Mouse (Mus musculus): ENCODE results near the gene Fbxo17. TPM values are rescaled to one million over a fixed set of nuclear protein-coding genes. Genes with fewer than 3 reads are reported as not detected.

Gene Fbxo17
- polyA plus RNA-seq, 1 experiment = not detected

GRCm38 (mm10) chr7:28732341-28733142, 15.9 kb downstream of the Fbxo17 start:
- peaks cover 7% of the 10 kb centered on the region for H3K36me3 ChIP-seq (replicated peaks; ENCODE audit: low read length)
- H3K9me3 ChIP-seq = peaks cover 26% of the 10 kb centered on the region
- no peak for TF ChIP-seq GATA1 (IDR thresholded peaks at IDR 0.05; ENCODE audit: borderline replicate concordance, low read length)
- TF ChIP-seq FLI1 (IDR thresholded peaks at IDR 0.05; ENCODE audit: low read length) = no peak
- peaks cover 10% of the 10 kb centered on the region for H3K4me1 ChIP-seq
- peaks cover 34% of the 10 kb centered on the region for H3K27me3 ChIP-seq (replicated peaks)
- peak overlapping the region; percentile 84 for H3K4me3 ChIP-seq (replicated peaks)

- TF ChIP-seq FLI1 (IDR thresholded peaks at IDR 0.05; ENCODE audit: low read length) (no peak), GATA1 (IDR thresholded peaks at IDR 0.05; ENCODE audit: borderline replicate concordance, low read length) (no peak)
- Histone ChIP-seq H3K27me3 (replicated peaks) (peaks cover 33% of the 10 kb centered on the region), H3K4me3 (replicated peaks) (peak overlapping the region; percentile 84), H3K36me3 (replicated peaks; ENCODE audit: low read length) (peaks cover 10% of the 10 kb centered on the region), H3K4me1 (peaks cover 10% of the 10 kb centered on the region), H3K9me3 (peaks cover 26% of the 10 kb centered on the region)
These were observed 16.6 kb downstream of the Fbxo17 start for GRCm38 (mm10) chr7:28733211-28733610.

GRCm38 (mm10) chr7:28735701-28736100, 19.1 kb downstream of the Fbxo17 start:
- no peak for TF ChIP-seq FLI1 (IDR thresholded peaks at IDR 0.05; ENCODE audit: low read length)
- no peak for TF ChIP-seq GATA1 (IDR thresholded peaks at IDR 0.05; ENCODE audit: borderline replicate concordance, low read length)
- Histone ChIP-seq H3K27me3 (replicated peaks) (peaks cover 22% of the 10 kb centered on the region), H3K9me3 (peaks cover 25% of the 10 kb centered on the region)

DNA sequence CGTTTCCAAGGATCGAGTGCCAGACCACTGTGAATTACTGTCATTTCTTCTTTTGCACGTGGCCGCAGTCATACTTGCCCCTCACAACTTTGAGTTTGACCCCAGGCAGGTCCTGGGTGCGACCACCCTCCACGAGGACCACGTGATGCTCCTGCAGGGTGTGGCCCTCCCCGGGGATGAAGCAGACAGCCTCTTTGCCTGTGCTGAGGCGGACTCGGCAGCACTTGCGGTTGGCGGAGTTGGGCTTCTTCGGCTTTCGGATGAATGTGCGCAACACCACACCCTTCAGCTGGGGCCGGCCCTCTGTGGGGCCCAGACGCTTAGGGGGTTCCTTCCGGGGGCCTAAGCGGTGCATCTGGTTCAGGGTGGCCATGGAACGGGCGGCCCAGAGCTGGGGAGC, 23.2 kb downstream of the Fbxo17 start:
- H3K27me3 ChIP-seq (replicated peaks) = peaks cover 2% of the 10 kb centered on the region
- no peaks in the 10 kb centered on the region for H3K9me3 ChIP-seq
- no peak overlapping the region for H3K4me3 ChIP-seq (replicated peaks)
- peaks cover 45% of the 10 kb centered on the region for H3K4me1 ChIP-seq
- no peak for TF ChIP-seq FLI1 (IDR thresholded peaks at IDR 0.05; ENCODE audit: low read length)
- H3K36me3 ChIP-seq (replicated peaks; ENCODE audit: low read length) = peaks cover 40% of the 10 kb centered on the region

More at GRCm38 (mm10) chr7:28735701-28736100, 19.1 kb downstream of the Fbxo17 start:
- no peak overlapping the region for H3K4me3 ChIP-seq (replicated peaks)
- peaks cover 27% of the 10 kb centered on the region for H3K4me1 ChIP-seq
- peaks cover 31% of the 10 kb centered on the region for H3K36me3 ChIP-seq (replicated peaks; ENCODE audit: low read length)

DNA sequence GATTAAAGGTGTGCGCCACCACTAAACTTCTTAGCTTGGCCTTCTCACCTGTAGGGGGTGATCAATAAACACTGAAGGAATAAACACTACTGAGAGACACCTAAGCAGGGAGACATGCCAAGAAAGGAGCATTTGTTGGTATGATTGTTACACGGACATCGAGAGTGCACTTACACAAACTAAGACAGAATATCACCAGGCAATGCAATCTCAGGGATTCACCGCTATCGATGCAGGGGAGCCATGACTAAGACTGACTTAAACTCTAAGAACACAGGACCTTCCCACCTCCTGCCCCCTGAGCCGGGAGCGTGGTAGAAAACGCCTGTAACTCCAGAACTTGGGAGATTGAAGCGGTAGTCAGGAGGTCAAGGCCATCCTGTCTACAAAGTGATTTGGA, 24.3 kb downstream of the Fbxo17 start:
- Histone ChIP-seq H3K4me1 (peaks cover 45% of the 10 kb centered on the region), H3K4me3 (replicated peaks) (peak overlapping the region; percentile 97), H3K27me3 (replicated peaks) (no peaks in the 10 kb centered on the region), H3K9me3 (no peaks in the 10 kb centered on the region), H3K36me3 (replicated peaks; ENCODE audit: low read length) (peaks cover 49% of the 10 kb centered on the region)
- no peak for TF ChIP-seq GATA1 (IDR thresholded peaks at IDR 0.05; ENCODE audit: borderline replicate concordance, low read length)
- no peak for TF ChIP-seq FLI1 (IDR thresholded peaks at IDR 0.05; ENCODE audit: low read length)

DNA sequence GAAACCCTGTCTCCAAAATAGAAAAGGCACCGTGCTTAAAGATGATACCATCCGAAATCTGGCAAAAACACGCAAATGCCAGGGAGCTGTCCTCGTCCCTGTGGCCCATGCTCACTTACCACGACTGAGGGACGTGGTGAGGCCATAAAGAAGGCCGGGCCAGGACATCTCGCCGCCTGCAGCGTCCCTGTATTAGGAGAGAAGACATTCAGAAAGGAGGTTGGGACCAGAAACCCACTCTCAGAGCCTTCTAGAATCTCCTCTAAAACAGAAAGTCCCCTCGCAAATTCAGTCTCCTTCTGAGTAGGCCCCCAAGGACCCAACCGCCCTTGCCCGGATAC, 24.7 kb downstream of the Fbxo17 start:
- no peaks in the 10 kb centered on the region for H3K9me3 ChIP-seq
- H3K36me3 ChIP-seq (replicated peaks; ENCODE audit: low read length) = peaks cover 52% of the 10 kb centered on the region

DNA sequence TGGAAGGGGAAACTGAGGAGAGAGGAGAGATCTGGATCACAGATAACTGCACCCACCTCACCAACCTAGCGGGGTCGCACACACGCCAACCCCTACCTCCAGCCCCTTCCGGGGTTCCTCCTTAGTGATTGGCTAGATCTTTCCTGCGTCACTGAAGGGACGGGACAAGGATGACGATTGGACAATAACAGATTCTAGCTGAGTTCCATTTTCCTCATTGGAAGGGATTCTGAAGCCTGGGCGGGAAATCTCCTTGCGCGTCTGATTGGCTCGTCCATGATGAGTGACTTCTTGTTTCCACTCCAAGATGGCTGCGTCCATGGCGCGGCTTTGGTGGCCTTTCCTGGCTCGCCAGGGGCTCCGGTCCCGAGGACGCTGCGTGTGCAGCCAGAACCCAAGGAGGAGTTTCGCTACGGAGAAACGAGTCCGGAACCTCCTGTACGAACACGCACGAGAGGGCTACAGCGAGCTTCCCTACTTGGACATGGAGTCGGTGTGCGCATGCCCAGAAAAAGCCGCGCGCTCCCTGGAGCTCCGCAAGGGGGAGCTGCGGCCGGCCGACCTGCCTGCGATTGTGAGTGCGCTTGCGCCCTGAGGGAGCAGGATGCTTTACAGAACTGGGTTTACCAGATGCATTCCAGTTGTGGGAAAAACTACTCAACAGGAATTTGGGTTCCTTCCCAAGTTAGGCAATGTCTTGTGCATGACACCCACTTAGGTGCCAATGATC, 25.3 kb downstream of the Fbxo17 start, which contains the start of the genes Mrps12 and Sars2:
TSS of gene Mrps12 (minus strand) at position 112 of the 730 bp plus-strand sequence.
TSS of gene Sars2 (plus strand) at position 284 of the 730 bp plus-strand sequence.
- Histone ChIP-seq H3K36me3 (replicated peaks; ENCODE audit: low read length) (peaks cover 57% of the 10 kb centered on the region), H3K9me3 (no peaks in the 10 kb centered on the region), H3K27me3 (replicated peaks) (no peaks in the 10 kb centered on the region), H3K4me1 (peaks cover 45% of the 10 kb centered on the region), H3K4me3 (replicated peaks) (peak within 1 kb of the TSS; percentile 97)
- TF ChIP-seq GATA1 (IDR thresholded peaks at IDR 0.05; ENCODE audit: borderline replicate concordance, low read length) = no peak
- no peak for TF ChIP-seq FLI1 (IDR thresholded peaks at IDR 0.05; ENCODE audit: low read length)

More for the DNA sequence above, 24.7 kb downstream of the Fbxo17 start:
- peaks cover 45% of the 10 kb centered on the region for H3K4me1 ChIP-seq
- no peaks in the 10 kb centered on the region for H3K27me3 ChIP-seq (replicated peaks)
- H3K4me3 ChIP-seq (replicated peaks) = peak overlapping the region; percentile 97
- TF ChIP-seq GATA1 (IDR thresholded peaks at IDR 0.05; ENCODE audit: borderline replicate concordance, low read length) = no peak
- no peak for TF ChIP-seq FLI1 (IDR thresholded peaks at IDR 0.05; ENCODE audit: low read length)

- TF ChIP-seq FLI1 (IDR thresholded peaks at IDR 0.05; ENCODE audit: low read length) (no peak), GATA1 (IDR thresholded peaks at IDR 0.05; ENCODE audit: borderline replicate concordance, low read length) (no peak)
- Histone ChIP-seq H3K36me3 (replicated peaks; ENCODE audit: low read length) (peaks cover 70% of the 10 kb centered on the region), H3K27me3 (replicated peaks) (no peaks in the 10 kb centered on the region), H3K4me3 (replicated peaks) (no peak overlapping the region), H3K9me3 (no peaks in the 10 kb centered on the region), H3K4me1 (peaks cover 30% of the 10 kb centered on the region)
These were observed 33.3 kb downstream of the Fbxo17 start for GRCm38 (mm10) chr7:28749935-28750334.

DNA sequence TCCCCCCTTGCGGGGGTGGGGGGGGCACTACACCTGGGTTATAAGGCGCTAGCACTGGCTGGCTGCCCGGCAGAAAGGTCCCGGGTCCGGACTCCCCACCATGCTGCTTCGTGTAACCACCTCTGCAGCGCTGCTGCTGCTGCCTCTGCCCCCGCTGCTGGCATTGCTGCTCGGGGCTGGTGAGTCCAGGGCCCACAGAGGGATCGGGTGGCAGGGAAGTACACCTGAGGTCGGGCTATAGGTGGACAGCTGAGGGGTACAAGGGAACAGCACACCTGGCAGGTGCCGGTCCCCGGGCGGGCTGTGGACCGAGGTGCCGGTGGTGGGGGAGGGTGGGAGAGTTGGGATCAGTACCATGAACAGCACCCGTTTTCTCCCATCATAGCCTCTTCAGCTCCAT, 39.5 kb downstream of the Fbxo17 start, which contains the start of gene Ccer2:
TSS of gene Ccer2 (plus strand) at position 96 of the 400 bp plus-strand sequence.
- H3K27me3 ChIP-seq (replicated peaks) = peaks cover 11% of the 10 kb centered on the region
- H3K36me3 ChIP-seq (replicated peaks; ENCODE audit: low read length) = peaks cover 61% of the 10 kb centered on the region
- H3K4me3 ChIP-seq (replicated peaks) = peak within 1 kb of the TSS; percentile 83
- TF ChIP-seq GATA1 (IDR thresholded peaks at IDR 0.05; ENCODE audit: borderline replicate concordance, low read length) (no peak), FLI1 (IDR thresholded peaks at IDR 0.05; ENCODE audit: low read length) (no peak)
- no peaks in the 10 kb centered on the region for H3K9me3 ChIP-seq
- H3K4me1 ChIP-seq = peaks cover 56% of the 10 kb centered on the region

DNA sequence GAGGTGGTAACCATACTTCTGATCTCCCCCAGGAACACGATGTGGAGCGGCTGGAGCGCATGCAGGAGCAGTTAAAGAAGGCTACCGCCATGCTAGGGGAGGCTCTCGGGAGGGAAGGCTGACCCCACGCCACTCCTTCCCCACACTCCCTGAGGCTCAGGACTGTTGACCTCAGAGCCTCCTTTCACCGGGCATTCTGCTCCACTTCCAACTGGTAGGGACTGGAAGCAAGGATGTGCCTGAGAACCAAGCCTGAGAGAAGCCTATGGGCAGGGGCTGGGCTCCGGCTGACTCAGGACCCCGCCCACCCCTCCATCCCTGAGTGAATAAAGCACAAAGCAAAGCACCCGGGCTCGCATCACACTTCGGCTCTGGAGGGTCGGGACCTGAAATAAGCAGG, 42.0 kb downstream of the Fbxo17 start:
- no peak overlapping the region for H3K4me3 ChIP-seq (replicated peaks)
- peaks cover 71% of the 10 kb centered on the region for H3K36me3 ChIP-seq (replicated peaks; ENCODE audit: low read length)
- peaks cover 11% of the 10 kb centered on the region for H3K27me3 ChIP-seq (replicated peaks)
- no peaks in the 10 kb centered on the region for H3K9me3 ChIP-seq
- peaks cover 42% of the 10 kb centered on the region for H3K4me1 ChIP-seq
- TF ChIP-seq GATA1 (IDR thresholded peaks at IDR 0.05; ENCODE audit: borderline replicate concordance, low read length) (no peak), FLI1 (IDR thresholded peaks at IDR 0.05; ENCODE audit: low read length) (no peak)

Data from megakaryocyte, embryonic 14.5 days (primary cell).